Mouse (Mus musculus) midbrain, embryonic 13.5 days (tissue): ENCODE measurements around the gene Rnps1. TPM values are rescaled to one million over a fixed set of nuclear protein-coding genes. Genes with fewer than 3 reads are reported as not detected.

ENCODE experiments used
- ATAC-seq: fragments of 200-750 bp; cut with Nextera tagmentation; 2 replicates; pipeline ENCODE4 v1.8.0; 2017; ENCODE audit warnings: mild to moderate bottlenecking, moderate TSS enrichment, moderate library complexity
- H3K27ac ChIP-seq: fragments of 300-500 bp; sonication (generic); 2 replicates; pipeline ENCODE4 v1.5.1; 2015; ENCODE audit warnings: inconsistent platforms, mild to moderate bottlenecking, moderate library complexity
- H3K27me3 ChIP-seq: fragments of 300-500 bp; sonication (generic); 2 replicates; pipeline ENCODE4 v1.6.1; 2015; ENCODE audit warnings: mild to moderate bottlenecking, inconsistent platforms
- H3K36me3 ChIP-seq: fragments of 300-500 bp; sonication (generic); 2 replicates; pipeline ENCODE4 v1.6.1; 2015; ENCODE audit warnings: mild to moderate bottlenecking, inconsistent platforms
- H3K4me1 ChIP-seq: fragments of 300-500 bp; sonication (generic); replicated peaks from 2 replicates; pipeline ENCODE4 v1.6.1; 2015; ENCODE audit warnings: inconsistent platforms
- H3K4me2 ChIP-seq: fragments of 300-500 bp; sonication (generic); replicated peaks from 2 replicates; pipeline ENCODE4 v1.6.1; 2015; ENCODE audit warnings: moderate library complexity, mild to moderate bottlenecking, inconsistent platforms
- H3K4me3 ChIP-seq: fragments of 300-500 bp; sonication (generic); replicated peaks from 2 replicates; pipeline ENCODE4 v1.5.1; 2015; ENCODE audit warnings: mild to moderate bottlenecking, inconsistent platforms
- H3K9ac ChIP-seq: fragments of 300-500 bp; sonication (generic); replicated peaks from 2 replicates; pipeline ENCODE4 v1.6.1; 2015; ENCODE audit warnings: mild to moderate bottlenecking, inconsistent platforms
- H3K9me3 ChIP-seq: fragments of 300-500 bp; sonication (generic); 2 replicates; pipeline ENCODE4 v1.6.1; 2016; ENCODE audit warnings: mild to moderate bottlenecking, inconsistent platforms
- WGBS: fragments of 180-500 bp; shearing (Covaris S2); methylation state at CpG from one replicate; pipeline ENCODE4 v1.1.7; 2015; 5-methylcytosine and 5-hydroxymethylcytosine counted together
- polyA plus RNA-seq: library from polyadenylated mRNA; unstranded; fragments of >200 nt; fragmentation: Nextera tagmentation; extraction: Ambion mirVana; gene quantifications from 2 replicates; pipeline ENCODE4 v1.2.1, GENCODE M21; 2015

Gene Rnps1
- polyA plus RNA-seq, 1 experiment from 2014 or later: 370 TPM

DNA sequence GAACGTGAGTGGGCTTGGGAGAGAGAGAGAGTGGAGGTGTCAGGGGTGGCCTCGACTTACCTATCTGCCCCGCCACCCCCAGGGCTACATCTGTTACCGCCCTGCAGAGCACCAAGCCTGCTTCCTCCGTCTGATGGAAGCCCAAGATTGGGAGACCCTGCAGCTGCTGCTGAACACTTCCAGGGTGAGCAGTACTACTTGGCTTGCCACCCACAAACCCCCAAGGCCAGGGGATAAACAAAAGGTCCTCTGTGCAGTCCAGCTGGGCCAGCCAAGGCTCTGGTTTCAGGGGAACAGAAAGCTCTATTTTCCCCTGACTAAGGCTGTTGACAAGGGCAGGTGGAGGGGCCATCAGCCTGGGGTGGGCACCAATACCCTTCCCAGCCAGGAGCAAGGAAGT lies 60.2 kb downstream of the Rnps1 start:
- no peak for ATAC-seq
- H3K4me2 ChIP-seq: no peak overlapping the region
- no peak overlapping the region for H3K4me3 ChIP-seq
- H3K9ac ChIP-seq: no peak overlapping the region
- H3K27me3 ChIP-seq: no peaks in the 10 kb centered on the region
- H3K27ac ChIP-seq: no peak overlapping the region
- WGBS: 93% methylated on average over 5 of the region's 5 CpGs
- H3K4me1 ChIP-seq: peaks cover 46% of the 10 kb centered on the region
- no peaks in the 10 kb centered on the region for H3K9me3 ChIP-seq
- peaks cover 50% of the 10 kb centered on the region for H3K36me3 ChIP-seq

Other genes starting within 250 kb of the Rnps1 start
- gene Atp6v0c, start 244.9 kb upstream of the Rnps1 start, polyA plus RNA-seq: 843 and 851 TPM in 2 replicates
- gene Tbc1d24, start 209.0 kb upstream of the Rnps1 start, polyA plus RNA-seq: 19.2 and 20.4 TPM in 2 replicates
- gene Ntn3, start 205.0 kb upstream of the Rnps1 start, polyA plus RNA-seq: 3.3 and 4.6 TPM in 2 replicates
- gene Tedc2, start 193.7 kb upstream of the Rnps1 start, polyA plus RNA-seq: 13.9 and 14.4 TPM in 2 replicates
- gene Ccnf, start 163.1 kb upstream of the Rnps1 start, polyA plus RNA-seq: 30.9 and 32.9 TPM in 2 replicates
- 0.12 and 0.14 TPM in 2 replicates for gene Abca17, start 63.5 kb upstream of the Rnps1 start, polyA plus RNA-seq
- gene Abca3, start 62.6 kb upstream of the Rnps1 start, polyA plus RNA-seq: 22.7 and 23.9 TPM in 2 replicates
- 45.5 and 45.9 TPM in 2 replicates for gene Eci1, start 12.1 kb downstream of the Rnps1 start, polyA plus RNA-seq
- gene Dnase1l2, start 28.5 kb downstream of the Rnps1 start, polyA plus RNA-seq: 6.8 and 6.9 TPM in 2 replicates
- gene E4f1, start 55.7 kb downstream of the Rnps1 start, polyA plus RNA-seq: 44.0 and 45.1 TPM in 2 replicates
- 48.3 and 54.9 TPM in 2 replicates for gene Pgp, start 55.8 kb downstream of the Rnps1 start, polyA plus RNA-seq
- gene Bricd5, start 59.3 kb downstream of the Rnps1 start, polyA plus RNA-seq: not detected in 2 replicates
- gene Mlst8, start 64.5 kb downstream of the Rnps1 start, polyA plus RNA-seq: 38.6 and 41.4 TPM in 2 replicates
- gene Caskin1, start 74.0 kb downstream of the Rnps1 start, polyA plus RNA-seq: 24.7 and 29.1 TPM in 2 replicates
- 97.3 and 106 TPM in 2 replicates for gene Traf7, start 113.4 kb downstream of the Rnps1 start, polyA plus RNA-seq
- 2.9 TPM in 2 replicates for gene Rab26, start 119.6 kb downstream of the Rnps1 start, polyA plus RNA-seq
- 17.7 and 19.4 TPM in 2 replicates for gene Pkd1, start 135.3 kb downstream of the Rnps1 start, polyA plus RNA-seq
- 73.1 and 74.1 TPM in 2 replicates for gene Tsc2, start 218.1 kb downstream of the Rnps1 start, polyA plus RNA-seq
- 10.0 and 10.8 TPM in 2 replicates for gene Nthl1, start 218.1 kb downstream of the Rnps1 start, polyA plus RNA-seq
- 21.3 and 23.5 TPM in 2 replicates for gene Slc9a3r2, start 235.8 kb downstream of the Rnps1 start, polyA plus RNA-seq
- not detected in 2 replicates for gene Npw, start 243.9 kb downstream of the Rnps1 start, polyA plus RNA-seq